Mouse (Mus musculus) heart, embryonic 13.5 days (tissue): ENCODE data around the gene Bmt2. TPM values are rescaled to one million over a fixed set of nuclear protein-coding genes. Genes with fewer than 3 reads are reported as not detected.

Source experiments
- ATAC-seq: fragments of 200-750 bp; cut with Nextera tagmentation; 2 replicates; pipeline ENCODE4 v1.8.0; 2017; ENCODE audit warnings: moderate TSS enrichment; ENCODE audit not compliant: insufficient number of reproducible peaks, low FRiP score, low TSS enrichment; ENCODE audit errors: extremely low read depth
- H3K27ac ChIP-seq: fragments of 300-500 bp; sonication (generic); replicated peaks from 2 replicates; pipeline ENCODE4 v1.5.1; 2015; ENCODE audit warnings: moderate library complexity, mild to moderate bottlenecking, inconsistent platforms
- H3K27me3 ChIP-seq: fragments of 300-500 bp; sonication (generic); replicated peaks from 2 replicates; pipeline ENCODE4 v1.6.1; 2015; ENCODE audit warnings: mild to moderate bottlenecking, inconsistent platforms
- H3K36me3 ChIP-seq: fragments of 300-500 bp; sonication (generic); 2 replicates; pipeline ENCODE4 v1.6.1; 2015; ENCODE audit warnings: mild to moderate bottlenecking, inconsistent platforms
- H3K4me1 ChIP-seq: fragments of 300-500 bp; sonication (generic); 2 replicates; pipeline ENCODE4 v1.6.1; 2015; ENCODE audit warnings: inconsistent platforms
- H3K4me2 ChIP-seq: fragments of 300-500 bp; sonication (generic); 2 replicates; pipeline ENCODE4 v1.6.1; 2015; ENCODE audit warnings: inconsistent platforms, mild to moderate bottlenecking, moderate library complexity
- H3K4me3 ChIP-seq: fragments of 300-500 bp; sonication (generic); 2 replicates; pipeline ENCODE4 v1.5.1; 2015; ENCODE audit warnings: moderate library complexity, mild to moderate bottlenecking, inconsistent platforms
- H3K9ac ChIP-seq: fragments of 300-500 bp; sonication (generic); 2 replicates; pipeline ENCODE4 v1.6.1; 2015; ENCODE audit warnings: inconsistent platforms, mild to moderate bottlenecking, moderate library complexity
- H3K9me3 ChIP-seq: fragments of 300-500 bp; sonication (generic); 2 replicates; pipeline ENCODE4 v1.6.1; 2016; ENCODE audit warnings: inconsistent platforms
- WGBS: fragments of 180-500 bp; shearing (Covaris S2); methylation state at CpG from one replicate; pipeline ENCODE4 v1.1.7; 2015; ENCODE audit warnings: mixed read lengths; 5-methylcytosine and 5-hydroxymethylcytosine counted together
- polyA plus RNA-seq: library from polyadenylated mRNA; unstranded; fragments of >200 nt; fragmentation: Nextera tagmentation; extraction: Ambion mirVana; gene quantifications from 2 replicates; pipeline ENCODE4 v1.2.1, GENCODE M21; 2015

The Bmt2 gene
- polyA plus RNA-seq, 1 experiment from 2014 or later = 18.2 TPM

DNA sequence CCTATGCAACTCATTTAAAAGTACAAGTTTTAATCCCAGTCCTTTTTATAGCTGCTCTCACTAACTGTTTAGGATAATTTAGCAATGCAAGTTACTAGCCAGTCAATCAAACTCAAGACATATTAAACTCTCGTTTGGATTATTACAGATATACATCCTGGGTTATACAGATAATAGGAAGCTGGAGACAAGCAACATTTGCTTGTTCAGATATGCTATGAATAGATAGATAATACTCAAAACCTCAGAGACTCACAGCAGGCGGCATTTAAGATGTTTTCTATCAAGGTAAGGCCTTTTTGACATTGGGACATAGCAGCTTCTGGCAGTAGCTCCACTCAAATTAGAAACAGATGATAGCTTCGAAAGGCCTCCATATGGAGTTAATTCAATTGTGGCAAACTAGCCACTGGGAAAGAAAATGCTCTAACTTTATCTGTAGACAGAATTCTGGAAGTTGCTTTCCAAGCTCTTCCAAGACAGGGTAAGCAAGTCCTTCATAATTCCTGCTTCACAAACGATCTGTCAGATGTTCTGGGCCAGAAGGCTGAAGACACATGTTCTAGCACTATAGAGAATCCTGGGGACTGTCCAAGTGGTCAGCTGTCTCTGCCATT, 84.9 kb downstream of the Bmt2 start:
- peaks cover 57% of the 10 kb centered on the region for H3K36me3 ChIP-seq
- peaks cover 8% of the 10 kb centered on the region; the same call in 1 of the 2 replicates for H3K4me1 ChIP-seq
- 64% methylated on average over 4 of the region's 4 CpGs for WGBS
- no peaks in the 10 kb centered on the region for H3K9me3 ChIP-seq
- no peak overlapping the region for H3K4me2 ChIP-seq
- H3K4me3 ChIP-seq = no peak overlapping the region
- no peak overlapping the region for H3K27ac ChIP-seq
- no peak overlapping the region for H3K9ac ChIP-seq
- no peak for ATAC-seq
- H3K27me3 ChIP-seq = no peaks in the 10 kb centered on the region

DNA sequence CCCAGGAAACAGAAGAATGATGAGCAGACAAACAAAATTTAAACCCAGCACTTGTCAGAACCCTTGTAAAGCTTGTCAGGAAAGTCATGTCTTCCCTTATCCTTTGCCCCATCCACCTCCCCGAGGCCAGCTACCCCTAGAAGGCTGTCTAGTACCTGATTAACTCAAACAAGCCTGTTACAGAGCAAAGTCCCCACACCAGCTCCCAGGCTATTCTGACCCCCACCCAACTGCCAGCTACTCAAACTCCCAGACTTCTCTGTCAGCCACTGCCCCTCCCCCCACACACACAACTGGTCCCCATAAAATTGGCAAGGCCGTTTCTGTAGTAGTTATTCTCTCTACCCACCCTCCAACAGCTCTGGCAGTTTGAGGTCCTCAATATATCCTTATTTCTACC, 91.2 kb downstream of the Bmt2 start:
- H3K4me2 ChIP-seq = no peak overlapping the region
- no peak for ATAC-seq
- WGBS = 31% methylated on average over 2 of the region's 2 CpGs
- peaks cover 10% of the 10 kb centered on the region for H3K4me1 ChIP-seq
- no peak overlapping the region for H3K27ac ChIP-seq
- peaks cover 57% of the 10 kb centered on the region for H3K36me3 ChIP-seq
- H3K9me3 ChIP-seq = no peaks in the 10 kb centered on the region
- no peaks in the 10 kb centered on the region for H3K27me3 ChIP-seq
- H3K9ac ChIP-seq = no peak overlapping the region
- H3K4me3 ChIP-seq = no peak overlapping the region

DNA sequence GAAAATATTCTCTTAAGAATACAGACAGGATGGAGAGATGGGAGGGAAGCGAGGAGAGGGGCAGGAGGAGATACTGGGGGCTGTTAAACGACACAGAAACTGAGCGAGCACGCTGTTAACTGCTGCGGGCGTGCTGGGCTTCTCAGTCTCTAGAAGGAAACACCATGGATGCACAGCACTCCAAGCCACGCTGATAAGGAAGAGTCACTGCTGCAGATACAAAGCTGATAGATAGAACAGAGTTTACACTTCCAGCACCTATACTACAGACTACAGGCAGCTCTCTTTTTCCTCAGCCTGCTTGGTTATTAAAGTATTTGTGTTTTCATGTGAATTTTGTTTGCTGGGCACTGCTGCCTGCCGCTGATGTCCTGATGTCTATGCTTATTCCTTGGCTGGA, 91.6 kb downstream of the Bmt2 start:
- ATAC-seq = no peak
- H3K36me3 ChIP-seq = peaks cover 56% of the 10 kb centered on the region
- WGBS = 42% methylated on average over 8 of the region's 8 CpGs

DNA sequence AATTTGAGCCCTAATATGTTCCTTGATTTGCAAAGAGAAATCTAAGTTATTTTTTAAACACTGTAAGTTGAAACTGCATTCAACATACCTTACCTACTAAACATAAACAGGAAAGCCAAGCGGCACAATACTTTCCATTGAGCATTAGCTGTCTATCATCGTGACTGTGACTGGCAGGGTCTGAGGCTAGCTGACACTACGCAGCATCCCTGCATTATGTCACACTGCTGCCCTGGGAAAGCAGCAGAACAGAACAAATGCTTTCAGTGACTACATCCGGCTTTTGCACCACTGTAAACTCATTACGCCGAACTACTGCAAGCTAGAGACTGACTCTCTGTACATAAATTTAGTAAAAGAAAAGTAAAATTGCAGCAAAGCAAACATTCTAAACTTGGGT, 93.0 kb downstream of the Bmt2 start:
- ATAC-seq = no peak
- 82% methylated on average over 6 of the region's 6 CpGs for WGBS
- H3K9ac ChIP-seq = no peak overlapping the region
- peaks cover 54% of the 10 kb centered on the region for H3K36me3 ChIP-seq
- no peak overlapping the region for H3K4me3 ChIP-seq
- H3K27ac ChIP-seq = no peak overlapping the region
- H3K4me1 ChIP-seq = peaks cover 10% of the 10 kb centered on the region
- no peaks in the 10 kb centered on the region for H3K9me3 ChIP-seq
- H3K27me3 ChIP-seq = no peaks in the 10 kb centered on the region
- no peak overlapping the region for H3K4me2 ChIP-seq

More for the DNA sequence above, 91.6 kb downstream of the Bmt2 start:
- H3K27me3 ChIP-seq = no peaks in the 10 kb centered on the region
- no peak overlapping the region for H3K9ac ChIP-seq
- H3K9me3 ChIP-seq = no peaks in the 10 kb centered on the region
- no peak overlapping the region for H3K4me3 ChIP-seq
- H3K4me2 ChIP-seq = no peak overlapping the region
- H3K4me1 ChIP-seq = peaks cover 10% of the 10 kb centered on the region
- no peak overlapping the region for H3K27ac ChIP-seq

DNA sequence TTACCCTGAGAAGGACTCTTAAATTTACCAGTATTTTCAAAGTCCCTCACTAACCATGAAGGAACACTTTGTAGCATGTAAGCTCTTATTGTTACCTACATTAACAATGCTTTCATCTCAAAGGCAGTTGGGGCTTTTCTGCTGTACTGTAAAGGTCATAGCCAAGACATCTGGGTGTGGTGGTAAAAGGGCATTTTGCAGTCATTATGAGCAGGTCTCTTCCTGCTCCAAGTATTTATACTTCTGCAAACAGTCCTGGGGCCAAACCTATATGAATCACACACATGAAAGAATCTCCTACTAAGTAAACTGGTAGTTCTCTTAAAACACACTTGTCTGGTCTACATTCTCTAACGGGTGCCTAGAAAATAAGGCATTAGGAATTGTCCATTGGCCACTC, 95.7 kb downstream of the Bmt2 start:
- H3K9ac ChIP-seq = no peak overlapping the region
- H3K4me3 ChIP-seq = no peak overlapping the region
- H3K27me3 ChIP-seq = no peaks in the 10 kb centered on the region
- H3K9me3 ChIP-seq = no peaks in the 10 kb centered on the region
- ATAC-seq = no peak
- no peak overlapping the region for H3K4me2 ChIP-seq
- H3K4me1 ChIP-seq = peaks cover 10% of the 10 kb centered on the region
- H3K36me3 ChIP-seq = peaks cover 59% of the 10 kb centered on the region
- WGBS = 87% methylated on average over 1 of the region's 1 CpGs
- no peak overlapping the region for H3K27ac ChIP-seq

Other genes starting within 250 kb of the Bmt2 start
- gene Tmem168, start 69.9 kb downstream of the Bmt2 start, polyA plus RNA-seq = 26.9 and 29.4 TPM in 2 replicates
- gene Gpr85, start 162.0 kb upstream of the Bmt2 start, polyA plus RNA-seq = 5.1 and 5.4 TPM in 2 replicates
- gene 2610001J05Rik, start 193.6 kb upstream of the Bmt2 start, polyA plus RNA-seq = 113 and 129 TPM in 2 replicates